8 mouse cellular contexts compared by ENCODE assay signal in genomic region chrX:112310804-112311530, GRCm38 (mm10). TPM values are rescaled to one million over a fixed set of nuclear protein-coding genes. Genes with fewer than 3 reads are reported as not detected.
DNase-seq lines count a peak whose midpoint lies in the region; ATAC-seq lines count a peak whose summit lies in the region.

TSS of gene Apool (plus strand) at chrX:112311334.

- peak; percentile 89 for ATAC-seq in CD4-positive, CD25-positive, alpha-beta regulatory T cell, adult 4 months
- peak; percentile 90 for ATAC-seq in heart, embryonic 14.5 days (ENCODE audit: insufficient number of reproducible peaks, insufficient read depth, low FRiP score, low read depth)
- ATAC-seq in liver, embryonic 13.5 days (ENCODE audit: low read depth): peak; percentile 99
- peak; percentile 95 for ATAC-seq in stomach, embryonic 16.5 days (ENCODE audit: insufficient read depth, low FRiP score)

- 20% methylated on average over 18 of the region's 18 CpGs for WGBS in heart, embryonic 14.5 days
- WGBS in liver, embryonic 13.5 days (ENCODE audit: insufficient replicate concordance): 24% methylated on average over 18 of the region's 18 CpGs
- WGBS in stomach, embryonic 16.5 days: 19% methylated on average over 18 of the region's 18 CpGs

- H3K27me3 ChIP-seq in heart, embryonic 14.5 days (ENCODE audit: control insufficient read depth, insufficient read depth, low read length): no peaks in the 10 kb centered on the region
- H3K27me3 ChIP-seq in liver, embryonic 13.5 days: no peaks in the 10 kb centered on the region
- no peaks in the 10 kb centered on the region for H3K27me3 ChIP-seq in stomach, embryonic 16.5 days (ENCODE audit: control insufficient read depth, insufficient read depth, low read length)

- no peaks in the 10 kb centered on the region for H3K9me3 ChIP-seq in heart, embryonic 14.5 days (ENCODE audit: control insufficient read depth, low read length)
- H3K9me3 ChIP-seq in liver, embryonic 13.5 days (replicated peaks): no peaks in the 10 kb centered on the region
- H3K9me3 ChIP-seq in stomach, embryonic 16.5 days (replicated peaks; ENCODE audit: control insufficient read depth, low read length): no peaks in the 10 kb centered on the region

- H3K4me1 ChIP-seq in heart, embryonic 14.5 days (ENCODE audit: control insufficient read depth in 2 of 2, insufficient read depth in 2 of 2, low read length in 2 of 2): no peaks in the 10 kb centered on the region
- H3K4me1 ChIP-seq in liver, embryonic 13.5 days (replicated peaks): peaks cover 5% of the 10 kb centered on the region; the same call in 1 of the 2 replicates
- no peaks in the 10 kb centered on the region for H3K4me1 ChIP-seq in stomach, embryonic 16.5 days (ENCODE audit: control insufficient read depth, insufficient read depth, low read length)

- H3K4me3 ChIP-seq in heart, embryonic 14.5 days (ENCODE audit: control insufficient read depth in 1 of 2, insufficient read depth in 1 of 2, low read depth in 1 of 2, low read length in 2 of 2): peak within 1 kb of the TSS; percentile 57 to 83
- H3K4me3 ChIP-seq in liver, embryonic 13.5 days (replicated peaks): peak within 1 kb of the TSS; percentile 67
- H3K4me3 ChIP-seq in stomach, embryonic 16.5 days (replicated peaks; ENCODE audit: low read length): peak within 1 kb of the TSS; percentile 62

- peak within 1 kb of the TSS; percentile 28 to 55; a peak in 3 of 4 replicates for H3K27ac ChIP-seq in heart, embryonic 14.5 days (replicated peaks in 1 of 2; ENCODE audit: control insufficient read depth in 1 of 2, insufficient read depth in 1 of 2, low read depth in 2 of 2, low read length in 2 of 2)
- H3K27ac ChIP-seq in liver, embryonic 13.5 days: no peak within 1 kb of the TSS; the same call in 1 of the 2 replicates
- peak within 1 kb of the TSS; percentile 38; the same call in 1 of the 2 replicates for H3K27ac ChIP-seq in stomach, embryonic 16.5 days (ENCODE audit: low read length)

- peak within 1 kb of the TSS; percentile 61 for H3K4me2 ChIP-seq in heart, embryonic 14.5 days (ENCODE audit: low read length)
- H3K4me2 ChIP-seq in liver, embryonic 13.5 days: peak within 1 kb of the TSS; percentile 56
- peak within 1 kb of the TSS; percentile 55 for H3K4me2 ChIP-seq in stomach, embryonic 16.5 days (ENCODE audit: low read depth, low read length)

- H3K36me3 ChIP-seq in heart, embryonic 14.5 days (ENCODE audit: control insufficient read depth, insufficient read depth, low read length): no peaks in the 10 kb centered on the region
- H3K36me3 ChIP-seq in liver, embryonic 13.5 days: no peaks in the 10 kb centered on the region
- H3K36me3 ChIP-seq in stomach, embryonic 16.5 days (ENCODE audit: control insufficient read depth, insufficient read depth, low read length): no peaks in the 10 kb centered on the region

- H3K9ac ChIP-seq in heart, embryonic 14.5 days (ENCODE audit: low read length): peak within 1 kb of the TSS; percentile 69
- peak within 1 kb of the TSS; percentile 70 for H3K9ac ChIP-seq in liver, embryonic 13.5 days
- H3K9ac ChIP-seq in stomach, embryonic 16.5 days (ENCODE audit: low read length): peak within 1 kb of the TSS; percentile 78

- peak; percentile 75 for DNase-seq in c-Kit-negative CD71-positive TER-119-positive erythroid progenitor cells, embryonic 14.5 days (ENCODE audit: low read depth, low spot score)
- DNase-seq in fibroblast of lung, adult 2 months (ENCODE audit: low read depth): peak; percentile 69
- DNase-seq in kidney, postnatal 14 days: peak; percentile 89
- peak; percentile 77 for DNase-seq in liver, embryonic 13.5 days
- peak; percentile 77 for DNase-seq in neural tube, embryonic 10.5 days (ENCODE audit: extremely low spot score, low spot score)

RNA-seq across cellular contexts. Expression of gene Apool, which starts in this region (rescaled TPM):
- polyA plus RNA-seq in CD4-positive, CD25-positive, alpha-beta regulatory T cell, adult 4 months (2017; shearing (Covaris generic)): 10 to 100 TPM; 25.1 to 33.1 TPM
- 91.0 and 92.2 TPM in 2 replicates for polyA plus RNA-seq in heart, embryonic 14.5 days (2014; fragmentation: Nextera tagmentation; extraction: Ambion mirVana)
- polyA plus RNA-seq in liver, embryonic 13.5 days (2015; fragmentation: Nextera tagmentation; extraction: Ambion mirVana): 25.6 and 27.3 TPM in 2 replicates
- polyA plus RNA-seq in stomach, embryonic 16.5 days (2015; fragmentation: Nextera tagmentation; extraction: Ambion mirVana): 47.0 and 49.1 TPM in 2 replicates
